Mouse (Mus musculus) heart, postnatal 0 days (tissue): Measurements from ENCODE around the gene Vmn2r86.
"Not testable (repeated sequence)": the region's sequence is repeated elsewhere in the genome, so short reads cannot be mapped to it uniquely, and the experiment has no call there.

Experiments
- CTCF ChIP-seq: IDR thresholded peaks from 2 replicates; pipeline ENCODE4 v1.5.1; 2016; ENCODE audit warnings: antibody characterized with exemption, control low read depth, low read depth
- EP300 ChIP-seq: IDR thresholded peaks from 2 replicates; pipeline ENCODE4 v1.6.1; 2016; ENCODE audit warnings: antibody characterized with exemption, low read depth

- TF ChIP-seq CTCF, EP300: not testable (repeated sequence)
These were observed 33.5 kb downstream of the Vmn2r86 start for GRCm38 (mm10) chr10:130422368-130422767.
